Mouse (Mus musculus) kidney, embryonic 15.5 days (tissue): ENCODE results near the gene Irf9. TPM values are rescaled to one million over a fixed set of nuclear protein-coding genes. Genes with fewer than 3 reads are reported as not detected.
A peak's percentile ranks its signal among the peaks of the same experiment; 100 is the strongest.

ENCODE experiments used
- ATAC-seq: fragments of 200-750 bp; cut with Nextera tagmentation; replicated peaks from 2 replicates; pipeline ENCODE4 v1.8.0; 2017; ENCODE audit warnings: moderate TSS enrichment; ENCODE audit not compliant: low FRiP score
- H3K27ac ChIP-seq: fragments of 300-500 bp; sonication (generic); 2 replicates; pipeline ENCODE4 v1.5.1; 2015; ENCODE audit warnings: mild to moderate bottlenecking, inconsistent platforms
- H3K27me3 ChIP-seq: fragments of 300-500 bp; sonication (generic); 2 replicates; pipeline ENCODE4 v1.6.1; 2015; ENCODE audit warnings: inconsistent platforms
- H3K36me3 ChIP-seq: fragments of 300-500 bp; sonication (generic); 2 replicates; pipeline ENCODE4 v1.6.1; 2015; ENCODE audit warnings: inconsistent platforms
- H3K4me1 ChIP-seq: fragments of 300-500 bp; sonication (generic); 2 replicates; pipeline ENCODE4 v1.6.1; 2015; ENCODE audit warnings: inconsistent platforms
- H3K4me2 ChIP-seq: fragments of 300-500 bp; sonication (generic); 2 replicates; pipeline ENCODE4 v1.6.1; 2015; ENCODE audit warnings: moderate library complexity, mild to moderate bottlenecking, inconsistent platforms
- H3K4me3 ChIP-seq: fragments of 300-500 bp; sonication (generic); replicated peaks from 2 replicates; pipeline ENCODE4 v1.5.1; 2015; ENCODE audit warnings: mild to moderate bottlenecking, inconsistent platforms
- H3K9ac ChIP-seq: fragments of 300-500 bp; sonication (generic); 2 replicates; pipeline ENCODE4 v1.6.1; 2015; ENCODE audit warnings: mild to moderate bottlenecking, inconsistent platforms
- H3K9me3 ChIP-seq: fragments of 300-500 bp; sonication (generic); replicated peaks from 2 replicates; pipeline ENCODE4 v1.6.1; 2016; ENCODE audit warnings: inconsistent platforms
- WGBS: fragments of 180-500 bp; shearing (Covaris S2); methylation state at CpG from one replicate; pipeline ENCODE4 v1.1.7; 2015; ENCODE audit warnings: mixed read lengths; 5-methylcytosine and 5-hydroxymethylcytosine counted together
- polyA plus RNA-seq: library from polyadenylated mRNA; unstranded; fragments of >200 nt; fragmentation: Nextera tagmentation; extraction: Ambion mirVana; gene quantifications from 2 replicates; pipeline ENCODE4 v1.2.1, GENCODE M21; 2015

The Irf9 gene
- polyA plus RNA-seq, 1 experiment from 2014 or later, result 14.6 TPM

GRCm38 (mm10) chr14:55584702-55585565, 18.4 kb upstream of the Irf9 start, which contains the start of gene Emc9:
Gene Emc9, minus strand, starts transcription at chr14:55585302.
- no peaks in the 10 kb centered on the region for H3K9me3 ChIP-seq
- H3K27me3 ChIP-seq, result no peaks in the 10 kb centered on the region
- peak within 1 kb of the TSS; percentile 58 for H3K4me3 ChIP-seq
- H3K27ac ChIP-seq, result no peak within 1 kb of the TSS
- ATAC-seq, result peak; percentile 88
- H3K36me3 ChIP-seq, result peaks cover 44% of the 10 kb centered on the region
- peak within 1 kb of the TSS; percentile 40 for H3K9ac ChIP-seq
- peaks cover 19% of the 10 kb centered on the region for H3K4me1 ChIP-seq
- 3% methylated on average over 43 of the region's 43 CpGs for WGBS
- peak within 1 kb of the TSS; percentile 93 for H3K4me2 ChIP-seq

- no peak overlapping the region for H3K27ac ChIP-seq
- peaks cover 24% of the 10 kb centered on the region for H3K4me1 ChIP-seq
- no peak overlapping the region for H3K9ac ChIP-seq
- peak overlapping the region; percentile 58; the same call in 1 of the 2 replicates for H3K4me3 ChIP-seq
- H3K27me3 ChIP-seq, result no peaks in the 10 kb centered on the region
- no peaks in the 10 kb centered on the region for H3K9me3 ChIP-seq
- peaks cover 38% of the 10 kb centered on the region for H3K36me3 ChIP-seq
- no peak for ATAC-seq
- H3K4me2 ChIP-seq, result peak overlapping the region; percentile 93
- WGBS, result 56% methylated on average over 6 of the region's 6 CpGs
Observed at GRCm38 (mm10) chr14:55585566-55585960, 17.8 kb upstream of the Irf9 start.

- H3K9ac ChIP-seq, result no peak overlapping the region
- H3K9me3 ChIP-seq, result no peaks in the 10 kb centered on the region
- no peak overlapping the region for H3K4me3 ChIP-seq
- H3K27ac ChIP-seq, result no peak overlapping the region
- no peak overlapping the region for H3K4me2 ChIP-seq
- WGBS, result 89% methylated on average over 2 of the region's 2 CpGs
- peaks cover 32% of the 10 kb centered on the region for H3K36me3 ChIP-seq
- no peaks in the 10 kb centered on the region for H3K27me3 ChIP-seq
- H3K4me1 ChIP-seq, result peaks cover 24% of the 10 kb centered on the region
- no peak for ATAC-seq
Observed at GRCm38 (mm10) chr14:55586149-55586548, 17.2 kb upstream of the Irf9 start.

- 94% methylated on average over 5 of the region's 5 CpGs for WGBS
- no peaks in the 10 kb centered on the region for H3K9me3 ChIP-seq
- peaks cover 41% of the 10 kb centered on the region for H3K4me1 ChIP-seq
- H3K9ac ChIP-seq, result no peak overlapping the region
- peaks cover 33% of the 10 kb centered on the region for H3K36me3 ChIP-seq
- no peak for ATAC-seq
- no peak overlapping the region for H3K4me2 ChIP-seq
- H3K27me3 ChIP-seq, result no peaks in the 10 kb centered on the region
- 0 out of 2 replicates have a peak overlapping the region, but pooled peaks have one; percentile 7 for H3K4me3 ChIP-seq
- H3K27ac ChIP-seq, result no peak overlapping the region
Observed at GRCm38 (mm10) chr14:55589271-55589670, 14.1 kb upstream of the Irf9 start.

GRCm38 (mm10) chr14:55589771-55590448, 13.5 kb upstream of the Irf9 start:
- H3K27me3 ChIP-seq, result no peaks in the 10 kb centered on the region
- peak overlapping the region; percentile 87 for H3K4me3 ChIP-seq
- peaks cover 39% of the 10 kb centered on the region for H3K36me3 ChIP-seq
- H3K4me2 ChIP-seq, result peak overlapping the region; percentile 89
- WGBS, result 81% methylated on average over 11 of the region's 11 CpGs
- H3K4me1 ChIP-seq, result peaks cover 35% of the 10 kb centered on the region
- peak overlapping the region; percentile 99 for H3K27ac ChIP-seq
- no peak for ATAC-seq
- no peaks in the 10 kb centered on the region for H3K9me3 ChIP-seq
- peak overlapping the region; percentile 46 for H3K9ac ChIP-seq

- under 1% methylated on average over 22 of the region's 22 CpGs for WGBS
- Histone ChIP-seq H3K27me3 (no peaks in the 10 kb centered on the region), H3K27ac (peak within 1 kb of the TSS; percentile 99), H3K4me3 (peak within 1 kb of the TSS; percentile 87), H3K4me1 (peaks cover 31% of the 10 kb centered on the region), H3K9ac (peak within 1 kb of the TSS; percentile 86), H3K4me2 (peak within 1 kb of the TSS; percentile 89), H3K9me3 (no peaks in the 10 kb centered on the region), H3K36me3 (peaks cover 48% of the 10 kb centered on the region)
- ATAC-seq, result peak; percentile 97
Observed at GRCm38 (mm10) chr14:55590748-55591330, 12.5 kb upstream of the Irf9 start, which contains the start of gene Psme2. Gene Psme2, minus strand, starts transcription at chr14:55591113.

GRCm38 (mm10) chr14:55591331-55591891, 12.0 kb upstream of the Irf9 start, which contains the start of gene Rnf31:
Gene Rnf31, plus strand, starts transcription at chr14:55591708.
- H3K27me3 ChIP-seq, result no peaks in the 10 kb centered on the region
- H3K4me1 ChIP-seq, result peaks cover 31% of the 10 kb centered on the region
- H3K9me3 ChIP-seq, result no peaks in the 10 kb centered on the region
- H3K27ac ChIP-seq, result peak within 1 kb of the TSS; percentile 99
- peak within 1 kb of the TSS; percentile 87 for H3K4me3 ChIP-seq
- peak; percentile 91 for ATAC-seq
- peak within 1 kb of the TSS; percentile 89 for H3K4me2 ChIP-seq
- WGBS, result under 1% methylated on average over 33 of the region's 33 CpGs
- peak within 1 kb of the TSS; percentile 86 for H3K9ac ChIP-seq
- peaks cover 54% of the 10 kb centered on the region for H3K36me3 ChIP-seq

GRCm38 (mm10) chr14:55592226-55592625, 11.1 kb upstream of the Irf9 start:
- peaks cover 55% of the 10 kb centered on the region for H3K36me3 ChIP-seq
- peak overlapping the region; percentile 99 for H3K27ac ChIP-seq
- H3K9me3 ChIP-seq, result no peaks in the 10 kb centered on the region
- H3K4me1 ChIP-seq, result peaks cover 31% of the 10 kb centered on the region
- WGBS, result 2% methylated on average over 16 of the region's 16 CpGs
- no peaks in the 10 kb centered on the region for H3K27me3 ChIP-seq
- peak overlapping the region; percentile 89 for H3K4me2 ChIP-seq
- H3K9ac ChIP-seq, result peak overlapping the region; percentile 86
- H3K4me3 ChIP-seq, result peak overlapping the region; percentile 87
- ATAC-seq, result no peak

GRCm38 (mm10) chr14:55596036-55596690, 7.2 kb upstream of the Irf9 start:
- Histone ChIP-seq H3K27me3 (no peaks in the 10 kb centered on the region), H3K4me3 (no peak overlapping the region), H3K27ac (no peak overlapping the region), H3K9me3 (no peaks in the 10 kb centered on the region), H3K9ac (no peak overlapping the region), H3K36me3 (peaks cover 74% of the 10 kb centered on the region), H3K4me2 (no peak overlapping the region), H3K4me1 (peaks cover 18% of the 10 kb centered on the region)
- no peak for ATAC-seq
- 86% methylated on average over 13 of the region's 13 CpGs for WGBS

- WGBS, result 89% methylated on average over 21 of the region's 21 CpGs
- H3K36me3 ChIP-seq, result peaks cover 93% of the 10 kb centered on the region
- no peak for ATAC-seq
- H3K9ac ChIP-seq, result no peak overlapping the region
- no peaks in the 10 kb centered on the region for H3K9me3 ChIP-seq
- no peak overlapping the region for H3K4me2 ChIP-seq
- no peak overlapping the region for H3K4me3 ChIP-seq
- no peaks in the 10 kb centered on the region for H3K27me3 ChIP-seq
- H3K27ac ChIP-seq, result no peak overlapping the region
- peaks cover 12% of the 10 kb centered on the region for H3K4me1 ChIP-seq
Observed at GRCm38 (mm10) chr14:55598521-55599390, 4.6 kb upstream of the Irf9 start.
